Mouse (Mus musculus) adrenal gland, adult (tissue): Measurements from ENCODE around the gene Amn.

Experiments
- DNase-seq, 2 experiments: peaks; one replicate each; pipeline ENCODE4 v3.0.0; 2022 to 2023; ENCODE audit warnings: low spot score in 1 of 2; ENCODE audit not compliant: inconsistent age in 2 of 2

Amn gene

DNA sequence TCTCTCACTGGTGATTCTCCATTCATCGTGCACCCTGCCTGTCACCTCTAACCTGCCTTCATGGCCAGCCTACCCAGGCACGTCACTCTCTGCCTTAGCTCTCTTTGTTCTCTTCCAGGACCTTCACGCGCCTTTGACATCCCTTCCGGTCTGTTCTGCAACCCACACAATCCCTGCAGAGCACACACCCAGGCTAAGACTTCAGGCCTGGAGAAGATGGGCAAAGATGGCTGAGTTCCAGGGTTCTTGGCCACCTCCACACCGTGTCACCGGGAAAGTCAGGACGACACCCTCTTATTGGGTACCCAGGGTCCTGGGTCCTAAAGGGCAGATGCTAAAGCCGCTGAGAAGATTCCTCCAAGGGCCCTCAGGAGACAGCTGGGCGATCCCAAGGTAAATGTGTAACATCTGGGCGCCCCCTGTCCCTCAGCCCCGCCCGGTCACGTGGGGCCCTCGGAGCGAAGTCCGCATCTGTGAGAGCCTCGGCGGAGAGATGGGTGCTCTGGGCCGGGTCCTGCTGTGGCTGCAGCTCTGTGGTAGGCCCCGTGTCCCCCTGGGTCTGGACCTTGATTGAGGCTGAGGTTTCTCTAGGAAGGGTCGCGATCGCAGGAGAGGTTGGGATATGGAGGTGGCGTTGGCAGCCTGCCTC, at the start of gene Amn:
Amn (plus strand) TSS at position 467 of the 649 bp plus-strand sequence.
- DNase-seq, result no peak

- DNase-seq, result no peak
Observed at GRCm38 (mm10) chr12:111225197-111225780, 45.6 kb upstream of the Amn start.

GRCm38 (mm10) chr12:111227410-111227809, 43.5 kb upstream of the Amn start:
- DNase-seq, result no peak

GRCm38 (mm10) chr12:111228488-111228887, 42.4 kb upstream of the Amn start:
- no peak for DNase-seq

DNA sequence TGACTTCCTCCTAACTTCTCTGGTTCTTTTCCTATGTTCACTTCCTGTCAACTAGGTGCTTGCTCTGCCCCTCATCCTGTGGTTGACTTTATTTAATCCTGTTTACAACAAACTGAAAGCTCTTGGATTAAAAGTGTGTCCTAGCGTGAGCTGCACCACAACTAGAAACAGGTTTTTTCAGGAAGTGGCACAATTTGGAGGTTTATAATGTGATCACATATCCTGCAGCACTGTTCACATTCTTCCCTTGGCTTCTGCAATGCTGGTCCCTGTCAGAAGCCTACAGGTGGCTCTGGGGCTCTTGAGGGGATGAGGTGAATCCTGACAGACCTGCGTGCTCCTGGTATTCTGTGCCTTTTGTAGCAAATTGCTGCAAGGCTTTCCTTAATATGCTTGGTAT, 40.1 kb upstream of the Amn start:
- DNase-seq, result no peak

DNA sequence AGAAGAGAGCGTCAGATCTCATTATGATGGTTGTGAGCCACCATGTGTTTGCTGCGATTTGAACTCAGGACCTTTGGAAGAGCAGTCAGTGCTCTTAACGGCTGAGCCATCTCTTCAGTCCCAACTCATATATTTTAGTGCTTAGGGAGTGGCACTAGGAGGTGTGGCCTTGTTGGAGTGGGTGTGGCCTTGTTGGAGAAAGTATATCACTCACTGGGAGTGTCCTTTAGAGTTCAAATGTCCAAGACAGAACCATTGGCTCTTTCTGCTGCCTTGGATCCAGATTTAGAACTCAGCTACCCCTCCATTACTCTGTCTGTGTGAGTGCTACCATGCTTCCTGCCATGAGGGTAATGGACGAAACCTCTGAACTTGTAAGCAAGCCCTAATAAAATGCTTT, 37.1 kb upstream of the Amn start:
- DNase-seq, result no peak

DNA sequence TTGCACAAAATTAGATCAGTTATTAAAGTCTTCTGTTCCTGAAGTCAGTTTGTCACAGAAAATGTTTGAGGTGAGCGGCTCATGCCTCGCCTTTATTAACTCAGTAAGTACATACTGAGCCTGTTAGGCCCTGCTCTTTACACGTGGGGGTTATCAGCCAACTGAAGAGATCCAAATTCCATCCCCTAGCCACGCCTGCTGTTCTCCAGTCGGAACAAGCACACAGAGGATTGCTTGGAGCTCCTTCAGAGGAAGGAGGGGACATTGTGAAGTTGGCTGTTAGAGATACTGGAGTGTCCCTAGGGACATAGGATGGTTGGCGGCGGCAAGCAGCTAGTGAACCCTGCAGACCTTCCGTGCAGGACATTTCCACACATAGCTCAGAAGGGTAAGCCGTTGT, 36.5 kb upstream of the Amn start:
- no peak for DNase-seq

DNA sequence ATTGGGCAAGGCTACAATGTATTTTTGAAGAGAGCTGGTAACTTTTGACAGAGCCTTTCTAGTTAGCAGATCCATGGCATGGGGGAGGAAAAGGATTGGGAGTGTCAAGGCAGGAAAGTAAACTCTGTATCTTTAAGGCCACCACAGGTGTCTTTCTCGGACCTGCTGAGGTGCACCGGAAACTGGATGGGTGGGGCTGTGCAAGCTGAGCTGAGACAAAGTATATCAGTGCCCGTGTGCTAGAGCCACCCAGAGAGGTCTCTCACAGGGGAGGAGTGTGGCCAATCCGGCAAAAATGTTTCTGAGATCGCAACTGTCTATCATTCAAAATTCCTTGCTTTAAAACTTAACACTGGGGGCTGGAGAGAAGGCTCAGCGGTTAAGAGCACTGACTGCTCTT, 35.3 kb upstream of the Amn start:
- DNase-seq, result no peak

DNA sequence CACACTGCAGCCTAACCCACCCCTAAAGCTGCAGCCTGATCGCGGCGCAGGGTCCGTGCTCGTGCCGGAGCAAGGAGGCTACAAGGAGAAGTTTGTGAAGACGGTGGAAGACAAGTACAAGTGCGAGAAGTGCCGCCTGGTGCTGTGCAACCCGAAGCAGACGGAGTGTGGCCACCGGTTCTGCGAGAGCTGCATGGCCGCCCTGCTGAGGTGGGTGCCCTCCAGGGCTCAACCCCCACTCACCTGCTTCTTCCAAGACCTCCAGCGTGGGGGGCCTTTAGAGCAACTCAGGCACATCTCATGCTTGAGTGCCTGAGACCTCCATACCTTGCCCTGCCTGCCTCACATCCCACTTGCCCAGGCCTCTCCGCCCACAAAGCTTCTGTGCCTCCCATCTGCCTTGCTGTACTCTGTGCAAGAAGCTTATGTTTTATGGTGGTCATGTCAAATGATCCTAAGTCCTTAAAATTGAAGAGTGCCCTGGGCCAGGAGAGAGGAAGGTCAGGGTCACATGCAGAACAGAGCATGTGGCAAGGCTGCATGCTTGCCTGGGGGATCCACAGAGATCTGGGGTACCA, 33.2 kb upstream of the Amn start:
- DNase-seq, result no peak

GRCm38 (mm10) chr12:111238345-111238744, 32.5 kb upstream of the Amn start:
- no peak for DNase-seq

DNA sequence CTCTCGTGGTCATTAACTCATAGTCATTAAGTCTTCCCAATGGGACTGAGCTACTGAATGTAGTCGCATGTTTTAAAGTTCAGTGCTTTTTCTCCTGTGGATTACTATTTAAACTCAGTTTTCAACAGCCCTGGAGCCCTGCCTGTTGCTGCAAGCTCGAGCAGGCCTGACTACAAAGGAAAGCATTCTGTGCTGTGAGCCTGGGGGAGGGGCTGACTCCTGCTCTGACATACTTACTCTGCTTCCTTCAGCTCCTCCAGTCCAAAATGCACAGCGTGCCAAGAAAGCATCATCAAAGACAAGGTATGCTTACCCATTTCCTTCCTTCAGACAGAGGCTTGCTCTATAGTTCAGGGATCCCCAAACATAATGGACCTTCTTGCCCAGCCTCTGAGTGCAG, 32.1 kb upstream of the Amn start:
- no peak for DNase-seq

GRCm38 (mm10) chr12:111239930-111240329, 31.0 kb upstream of the Amn start:
- no peak for DNase-seq

DNA sequence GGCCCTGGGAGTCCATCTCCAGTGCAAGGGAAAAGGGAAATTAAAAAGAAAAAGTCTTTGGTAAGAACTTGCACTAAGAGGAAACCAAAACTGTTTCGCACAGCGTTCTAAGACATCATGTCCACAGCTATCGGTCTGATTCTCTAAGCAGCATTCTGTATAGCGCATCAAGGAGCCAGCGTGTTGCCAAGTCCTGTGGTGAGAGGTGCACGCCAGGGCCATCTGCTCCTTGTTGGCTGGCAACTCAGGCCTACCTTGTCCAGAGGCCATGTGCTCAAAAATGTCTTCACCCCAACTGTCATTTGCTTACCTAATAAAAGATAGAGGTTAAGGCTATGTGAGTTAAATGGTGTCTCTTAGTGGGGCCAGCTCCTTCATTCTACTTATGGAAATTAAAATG, 29.0 kb upstream of the Amn start:
- no peak for DNase-seq

- no peak for DNase-seq
Observed at GRCm38 (mm10) chr12:111242346-111242745, 28.5 kb upstream of the Amn start.

GRCm38 (mm10) chr12:111243733-111244132, 27.2 kb upstream of the Amn start:
- DNase-seq, result no peak

DNA sequence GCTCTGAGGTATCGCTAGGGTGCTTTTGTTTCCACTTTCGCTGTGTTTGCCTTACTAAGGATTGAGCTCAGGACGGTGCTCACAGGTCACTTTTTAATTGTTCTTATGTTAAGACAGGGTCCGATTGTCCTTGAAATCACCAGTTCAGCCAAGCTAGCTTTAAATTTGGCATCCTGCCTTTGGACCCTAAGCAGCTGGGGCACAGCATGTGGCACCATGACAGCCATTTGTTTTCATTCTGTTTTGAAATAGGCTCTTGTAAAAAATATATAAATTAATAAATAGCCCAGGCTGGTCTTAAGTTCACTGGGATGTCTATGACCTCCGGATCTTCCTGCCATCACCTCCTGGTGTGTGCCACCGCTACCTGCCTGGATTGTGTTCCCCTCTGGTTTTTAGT, 25.8 kb upstream of the Amn start:
- DNase-seq, result no peak

GRCm38 (mm10) chr12:111246808-111247464, 24.0 kb upstream of the Amn start:
- DNase-seq, result no peak

DNA sequence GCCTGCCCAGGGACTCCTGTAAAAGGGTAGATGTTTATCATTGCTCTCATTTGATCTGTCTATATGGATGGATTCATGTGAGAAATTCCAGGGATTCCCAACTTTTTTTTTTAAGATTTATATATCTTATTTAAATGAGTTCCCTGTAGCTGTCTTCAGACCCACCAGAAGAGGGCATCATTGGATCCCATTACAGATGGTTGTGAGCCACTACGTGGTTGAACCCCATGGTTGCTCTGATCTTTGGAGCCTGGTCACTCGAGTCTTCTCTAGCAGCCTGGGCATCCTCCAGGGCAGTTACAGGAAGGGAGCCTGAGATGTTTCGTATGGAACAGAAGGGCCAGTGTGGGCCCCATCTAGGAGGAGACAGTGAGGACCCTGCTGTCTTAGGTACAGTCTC, 21.8 kb upstream of the Amn start:
- DNase-seq, result no peak

- no peak for DNase-seq
Observed at GRCm38 (mm10) chr12:111250116-111250515, 20.8 kb upstream of the Amn start.

- DNase-seq, result no peak
Observed at GRCm38 (mm10) chr12:111251227-111251626, 19.7 kb upstream of the Amn start.

DNA sequence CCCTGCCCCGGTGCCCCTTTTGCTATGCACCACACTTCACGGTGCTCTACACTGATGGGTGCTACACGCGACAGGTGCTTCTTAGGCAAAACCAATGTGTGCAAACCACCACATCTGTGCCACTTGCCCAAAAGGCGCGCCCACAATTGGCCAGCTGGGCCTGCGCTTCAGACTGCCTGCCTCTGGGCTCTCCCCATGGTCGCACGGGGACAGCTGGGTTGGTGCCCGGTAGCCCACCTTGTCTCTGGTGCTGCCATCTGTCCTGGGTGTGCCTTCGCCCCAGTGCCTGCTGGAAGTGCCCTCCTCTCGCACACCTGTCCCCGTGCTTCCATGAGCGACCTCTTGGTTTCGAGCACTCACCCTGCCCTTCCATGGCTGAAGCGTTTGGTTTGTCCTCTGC, 7.2 kb upstream of the Amn start:
- no peak for DNase-seq

GRCm38 (mm10) chr12:111265212-111265611, 5.7 kb upstream of the Amn start:
- DNase-seq, result no peak
